Mouse (Mus musculus): ENCODE measurements around the gene Gm42372.

GRCm38 (mm10) chr7:16987541-16988149, 4.8 kb downstream of the Gm42372 start:
- no peak for TF ChIP-seq CTCF (IDR thresholded peaks at IDR 0.05; ENCODE audit: low read depth, low read length)
- TF ChIP-seq POLR2A (IDR thresholded peaks at IDR 0.05; ENCODE audit: insufficient read depth, low read length): no peak
